Mouse (Mus musculus): Measurements from ENCODE around the gene Nxnl1. TPM values are rescaled to one million over a fixed set of nuclear protein-coding genes. Genes with fewer than 3 reads are reported as not detected.

Gene Nxnl1
- polyA plus RNA-seq, 1 experiment = not detected

- no peak overlapping the region for H3K27ac ChIP-seq (ENCODE audit: insufficient read depth, low read length)
- TF ChIP-seq POLR2A (IDR thresholded peaks at IDR 0.05; ENCODE audit: low read depth, low read length) (no peak), CTCF (IDR thresholded peaks at IDR 0.05; ENCODE audit: extremely low read depth, insufficient read depth, insufficient read length, insufficient replicate concordance) (no peak)
- no peak for DNase-seq (ENCODE audit: low read depth in 1 of 2, low spot score in 2 of 2)
- 75% methylated on average over 6 of the region's 6 CpGs for WGBS
- H3K36me3 ChIP-seq (ENCODE audit: control insufficient read depth, insufficient read depth, low read length) = no peaks in the 10 kb centered on the region
- H3K4me3 ChIP-seq (ENCODE audit: extremely low read depth, insufficient read depth, insufficient read length) = no peak overlapping the region
- no peaks in the 10 kb centered on the region for H3K4me1 ChIP-seq (ENCODE audit: control insufficient read depth, insufficient read depth, insufficient read length)
- no peaks in the 10 kb centered on the region for H3K27me3 ChIP-seq (ENCODE audit: control insufficient read depth, insufficient read depth, low read length)
Observed at GRCm38 (mm10) chr8:71516786-71517185, 49.6 kb downstream of the Nxnl1 start.

- no peak for DNase-seq (ENCODE audit: low read depth in 1 of 2, low spot score in 2 of 2)
- Histone ChIP-seq H3K36me3 (ENCODE audit: control insufficient read depth, insufficient read depth, low read length) (no peaks in the 10 kb centered on the region), H3K27me3 (ENCODE audit: control insufficient read depth, insufficient read depth, low read length) (no peaks in the 10 kb centered on the region), H3K27ac (ENCODE audit: insufficient read depth, low read length) (no peak overlapping the region), H3K4me3 (ENCODE audit: extremely low read depth, insufficient read depth, insufficient read length) (no peak overlapping the region), H3K4me1 (ENCODE audit: control insufficient read depth, insufficient read depth, insufficient read length) (no peaks in the 10 kb centered on the region)
- WGBS = 84% methylated on average over 5 of the region's 5 CpGs
- TF ChIP-seq POLR2A (IDR thresholded peaks at IDR 0.05; ENCODE audit: low read depth, low read length) (no peak), CTCF (IDR thresholded peaks at IDR 0.05; ENCODE audit: extremely low read depth, insufficient read depth, insufficient read length, insufficient replicate concordance) (no peak)
Observed at GRCm38 (mm10) chr8:71515043-71515442, 51.4 kb downstream of the Nxnl1 start.

GRCm38 (mm10) chr8:71513018-71513754, 53.2 kb downstream of the Nxnl1 start:
- H3K4me3 ChIP-seq (ENCODE audit: extremely low read depth, insufficient read depth, insufficient read length) = no peak overlapping the region
- no peaks in the 10 kb centered on the region for H3K4me1 ChIP-seq (ENCODE audit: control insufficient read depth, insufficient read depth, insufficient read length)
- no peaks in the 10 kb centered on the region for H3K27me3 ChIP-seq (ENCODE audit: control insufficient read depth, insufficient read depth, low read length)
- 32% methylated on average over 14 of the region's 15 CpGs for WGBS
- no peaks in the 10 kb centered on the region for H3K36me3 ChIP-seq (ENCODE audit: control insufficient read depth, insufficient read depth, low read length)
- no peak overlapping the region for H3K27ac ChIP-seq (ENCODE audit: insufficient read depth, low read length)
- DNase-seq (ENCODE audit: low read depth in 1 of 2, low spot score in 2 of 2) = no peak
- no peak for TF ChIP-seq CTCF (IDR thresholded peaks at IDR 0.05; ENCODE audit: extremely low read depth, insufficient read depth, insufficient read length, insufficient replicate concordance)
- no peak for TF ChIP-seq POLR2A (IDR thresholded peaks at IDR 0.05; ENCODE audit: low read depth, low read length)

- 6% methylated on average over 14 of the region's 14 CpGs for WGBS
- no peak for TF ChIP-seq POLR2A (IDR thresholded peaks at IDR 0.05; ENCODE audit: low read depth, low read length)
- TF ChIP-seq CTCF (IDR thresholded peaks at IDR 0.05; ENCODE audit: extremely low read depth, insufficient read depth, insufficient read length, insufficient replicate concordance) = no peak
- H3K27ac ChIP-seq (ENCODE audit: insufficient read depth, low read length) = peak within 1 kb of the TSS; percentile 1; the same call in 1 of the 2 replicates
- peak within 1 kb of the TSS; percentile 23; the same call in 1 of the 2 replicates for H3K4me3 ChIP-seq (ENCODE audit: extremely low read depth, insufficient read depth, insufficient read length)
- no peaks in the 10 kb centered on the region; the same call in 1 of the 2 replicates for H3K4me1 ChIP-seq (ENCODE audit: control insufficient read depth, insufficient read depth, insufficient read length)
- no peaks in the 10 kb centered on the region for H3K27me3 ChIP-seq (ENCODE audit: control insufficient read depth, insufficient read depth, low read length)
- DNase-seq (ENCODE audit: low read depth in 1 of 2, low spot score in 2 of 2) = no peak
- H3K36me3 ChIP-seq (ENCODE audit: control insufficient read depth, insufficient read depth, low read length) = no peaks in the 10 kb centered on the region
Observed at GRCm38 (mm10) chr8:71511644-71512043, 54.8 kb downstream of the Nxnl1 start, which contains the start of gene Plvap. Gene Plvap (minus strand): TSS chr8:71511752.

Other genes starting within 250 kb of the Nxnl1 start
- gene Use1, start 199.8 kb downstream of the Nxnl1 start, polyA plus RNA-seq (2012; rRNA removed) = 104 and 113 TPM in 2 replicates
- gene Ocel1, start 195.3 kb downstream of the Nxnl1 start, polyA plus RNA-seq (2012; rRNA removed) = 16.8 and 20.6 TPM in 2 replicates
- gene Nr2f6, start 184.6 kb downstream of the Nxnl1 start, polyA plus RNA-seq (2012; rRNA removed) = 59.4 and 88.0 TPM in 2 replicates
- gene Ushbp1, start 170.8 kb downstream of the Nxnl1 start, polyA plus RNA-seq (2012; rRNA removed) = 14.7 and 18.4 TPM in 2 replicates
- 104 and 128 TPM in 2 replicates for gene Babam1, start 169.7 kb downstream of the Nxnl1 start, polyA plus RNA-seq (2012; rRNA removed)
- gene Ankle1, start 160.6 kb downstream of the Nxnl1 start, polyA plus RNA-seq (2012; rRNA removed) = 15.0 and 19.4 TPM in 2 replicates
- gene Abhd8, start 102.9 kb downstream of the Nxnl1 start, polyA plus RNA-seq (2012; rRNA removed) = 55.1 and 75.0 TPM in 2 replicates
- 46.4 and 69.8 TPM in 2 replicates for gene Mrpl34, start 101.6 kb downstream of the Nxnl1 start, polyA plus RNA-seq (2012; rRNA removed)
- gene Dda1, start 97.4 kb downstream of the Nxnl1 start, polyA plus RNA-seq (2012; rRNA removed) = 67.8 and 83.4 TPM in 2 replicates
- 15.1 and 20.2 TPM in 2 replicates for gene Ano8, start 80.6 kb downstream of the Nxnl1 start, polyA plus RNA-seq (2012; rRNA removed)
- gene Gtpbp3, start 78.5 kb downstream of the Nxnl1 start, polyA plus RNA-seq (2012; rRNA removed) = 26.3 and 33.3 TPM in 2 replicates
- gene Plvap, start 54.8 kb downstream of the Nxnl1 start, polyA plus RNA-seq (2012; rRNA removed) = 383 and 496 TPM in 2 replicates
- 0.08 and 0.11 TPM in 2 replicates for gene Ccdc194, start 40.9 kb downstream of the Nxnl1 start, polyA plus RNA-seq (2012; rRNA removed)
- gene Bst2, start 29.1 kb downstream of the Nxnl1 start, polyA plus RNA-seq (2012; rRNA removed) = 371 and 457 TPM in 2 replicates
- 89.9 and 119 TPM in 2 replicates for gene Mvb12a, start 23.7 kb downstream of the Nxnl1 start, polyA plus RNA-seq (2012; rRNA removed)
- 8.5 and 8.9 TPM in 2 replicates for gene Tmem221, start 7.7 kb downstream of the Nxnl1 start, polyA plus RNA-seq (2012; rRNA removed)
- gene Slc27a1, start 2.3 kb upstream of the Nxnl1 start, polyA plus RNA-seq (2012; rRNA removed) = 38.2 and 47.0 TPM in 2 replicates
- gene Pgls, start 25.6 kb upstream of the Nxnl1 start, polyA plus RNA-seq (2012; rRNA removed) = 171 and 224 TPM in 2 replicates
- gene Fam129c, start 31.0 kb upstream of the Nxnl1 start, polyA plus RNA-seq (2012; rRNA removed) = 115 and 173 TPM in 2 replicates
- 159 and 216 TPM in 2 replicates for gene Colgalt1, start 44.4 kb upstream of the Nxnl1 start, polyA plus RNA-seq (2012; rRNA removed)
- 0.47 and 0.54 TPM in 2 replicates for gene Unc13a, start 105.2 kb upstream of the Nxnl1 start, polyA plus RNA-seq (2012; rRNA removed)
- 62.6 and 81.5 TPM in 2 replicates for gene Jak3, start 109.7 kb upstream of the Nxnl1 start, polyA plus RNA-seq (2012; rRNA removed)
- 52.4 and 70.9 TPM in 2 replicates for gene Insl3, start 122.6 kb upstream of the Nxnl1 start, polyA plus RNA-seq (2012; rRNA removed)
- gene B3gnt3, start 135.2 kb upstream of the Nxnl1 start, polyA plus RNA-seq (2012; rRNA removed) = 5.2 and 5.6 TPM in 2 replicates
- gene Fcho1, start 159.1 kb upstream of the Nxnl1 start, polyA plus RNA-seq (2012; rRNA removed) = 247 and 301 TPM in 2 replicates